ENCODE assay signal across 9 mouse cellular contexts in genomic region chr4:136893691-136894543, GRCm38 (mm10). TPM values are rescaled to one million over a fixed set of nuclear protein-coding genes. Genes with fewer than 3 reads are reported as not detected.
A peak's percentile ranks its signal among the peaks of the same experiment; 100 is the strongest.
DNase-seq lines count a peak whose midpoint lies in the region; ATAC-seq and TF ChIP-seq lines count a peak whose summit lies in the region.
"Had no signal": no experiment of that assay in that cellular context is flagged by ENCODE, and none has a peak within 500 bp of the region (broad histone marks: within the 10 kb centered on the region; RNA-seq: fewer than 3 reads in every experiment).

No protein-coding gene starts in this region.

- peak; percentile 44 for TF ChIP-seq CTCF in gastrocnemius, adult 2 months (IDR thresholded peaks at IDR 0.05)
- peak; percentile 8 to 70; a peak in 2 of 4 replicates for TF ChIP-seq CTCF in CH12.LX (conservative IDR thresholded peaks at IDR 0.05 in 1 of 2, IDR thresholded peaks at IDR 0.05 in 1 of 2; ENCODE audit: low read depth in 2 of 2, low read length in 2 of 2)

- TF ChIP-seq EP300 in CH12.LX (IDR thresholded peaks at IDR 0.05; ENCODE audit: low read length) = no peak

- in situ Hi-C loops in CH12.LX (cut with MboI; ENCODE audit: low pct_ligation_motif_present, low pct_unique_long_range_greater_than_20kb, low sequenced_read_pairs) = loop anchor here (5.0 to 10.0 kb wide), 2 partner anchors 178 to 391 kb away; no protein-coding TSS in a partner anchor

- dilution Hi-C loops in CH12.LX (cut with MboI; ENCODE audit: extremely low pct_ligation_motif_present, extremely low pct_unique_long_range_greater_than_20kb, low sequenced_read_pairs) = no loop called here

- H3K4me2 ChIP-seq in CH12.LX (ENCODE audit: insufficient read depth, low read depth, poor library complexity, severe bottlenecking) = no peak overlapping the region
- H3K4me2 ChIP-seq: heart, embryonic 15.5 days had no signal

- peak; percentile 64 for TF ChIP-seq RAD21 in CH12.LX (IDR thresholded peaks at IDR 0.05; ENCODE audit: low read depth, low read length)

- H3K9ac ChIP-seq in CH12.LX (ENCODE audit: insufficient read depth, low read depth) = no peak overlapping the region
- H3K9ac ChIP-seq: heart, embryonic 15.5 days had no signal

- no peak overlapping the region for H3K4me3 ChIP-seq in gastrocnemius, adult 2 months
- H3K4me3 ChIP-seq in CH12.LX (replicated peaks in 1 of 3; ENCODE audit: low read depth in 2 of 3, low read length in 2 of 3, poor library complexity in 1 of 3) = no peak overlapping the region
- H3K4me3 ChIP-seq: heart, embryonic 15.5 days had no signal

- intact Hi-C loops in gastrocnemius, adult 2 months (cut with DNase I) = no loop called here
- intact Hi-C loops in gastrocnemius, postnatal 36 days (cut with DNase I) = no loop called here
- intact Hi-C loops in left cerebral cortex, postnatal 14 days (cut with DNase I) = loop anchor here (1.0 to 10.0 kb wide), 3 partner anchors 88 to 411 kb away; no protein-coding TSS in a partner anchor

- no peaks in the 10 kb centered on the region for H3K9me3 ChIP-seq in CH12.LX (replicated peaks; ENCODE audit: low read length)
- H3K9me3 ChIP-seq: heart, embryonic 15.5 days had no signal

- TF ChIP-seq POLR2A in CH12.LX (IDR thresholded peaks at IDR 0.05; ENCODE audit: low read depth, low read length) = no peak

- H3K4me1 ChIP-seq in CH12.LX (ENCODE audit: control insufficient read depth in 1 of 2, insufficient read depth in 2 of 2) = 0 out of 4 replicates have a peak, but pooled peaks cover 0 to 3% of the 10 kb centered on the region in 2 experiments
- H3K4me1 ChIP-seq: heart, embryonic 15.5 days had no signal

- no peaks in the 10 kb centered on the region for H3K79me2 ChIP-seq in CH12.LX (replicated peaks; ENCODE audit: control insufficient read depth, extremely low read depth, insufficient read depth, poor library complexity, severe bottlenecking)

- no peaks in the 10 kb centered on the region for H3K36me3 ChIP-seq in CH12.LX (replicated peaks in 1 of 2; ENCODE audit: control insufficient read depth in 1 of 2, insufficient read depth in 1 of 2, low read length in 1 of 2)
- H3K36me3 ChIP-seq: heart, embryonic 15.5 days had no signal

- ATAC-seq in hematopoietic stem cell, adult 5-6 weeks (replicated peaks in 1 of 2; ENCODE audit: insufficient read depth in 1 of 2, low FRiP score in 2 of 2, low TSS enrichment in 1 of 2, low read depth in 1 of 2, poor library complexity in 2 of 2, severe bottlenecking in 2 of 2) = peak; percentile 62 to 64; a peak in 2 of 4 replicates

- H3K27me3 ChIP-seq in CH12.LX (replicated peaks) = peaks cover 98% of the 10 kb centered on the region

- DNase-seq in gastrocnemius, adult 2 months = no peak
- DNase-seq in gastrocnemius, postnatal 36 days = no peak
- DNase-seq in CH12.LX (ENCODE audit: extremely low read depth) = no peak
- peak; percentile 87 to 88 for DNase-seq in cerebellum, postnatal 14 days
- DNase-seq in left cerebral cortex, postnatal 14 days (ENCODE audit: low spot score in 2 of 2) = peak; percentile 75 to 78
- DNase-seq in retina, postnatal 7 days (ENCODE audit: low read depth, low spot score) = peak; percentile 56
- no peak for DNase-seq in B cell, adult 2 months

- H3K27ac ChIP-seq in gastrocnemius, adult 2 months = no peak overlapping the region
- H3K27ac ChIP-seq in CH12.LX (ENCODE audit: insufficient read depth, low read depth) = no peak overlapping the region
- H3K27ac ChIP-seq: heart, embryonic 15.5 days had no signal

TF ChIP-seq in CH12.LX, 34 proteins besides CTCF, POLR2A, EP300 and RAD21:
- TF ChIP-seq SMC3 (IDR thresholded peaks at IDR 0.05; ENCODE audit: low read depth, low read length) (peak; percentile 71), SIN3A (IDR thresholded peaks at IDR 0.05; ENCODE audit: low read length) (no peak)

RNA-seq across cellular contexts. Expression of gene C1qc, which starts 1.1 kb away (rescaled TPM):
- total RNA-seq in gastrocnemius, adult 2 months (2021) = 10 to 100 TPM in 1 of 2 experiments, 1 to 10 TPM in 1; 7.6 to 15.4 TPM
- total RNA-seq in gastrocnemius, postnatal 36 days (2021) = 10 to 100 TPM in 1 of 2 experiments, 1 to 10 TPM in 1; 7.8 to 12.1 TPM
- total RNA-seq in CH12.LX (2012; rRNA removed) (not detected in 2 replicates), CH12.LX (2014; rRNA removed) (not detected in 2 replicates)
- polyA plus RNA-seq in CH12.LX (2012; ENCODE audit: insufficient read length, low read depth) = not detected in 2 replicates
- 1.3 and 1.4 TPM in 2 replicates for total RNA-seq in hematopoietic stem cell, adult 5-6 weeks (2017)
- total RNA-seq in left cerebral cortex, postnatal 14 days (2021) = 10 to 100 TPM; 39.4 to 40.1 TPM

RNA-seq across cellular contexts. Expression of gene C1qa, which starts 4.7 kb away (rescaled TPM):
- 10 to 100 TPM in 1 of 2 experiments, 1 to 10 TPM in 1; 7.0 to 15.8 TPM for total RNA-seq in gastrocnemius, adult 2 months (2021)
- total RNA-seq in gastrocnemius, postnatal 36 days (2021) = 10 to 100 TPM in 1 of 2 experiments, 1 to 10 TPM in 1; 8.9 to 13.5 TPM
- total RNA-seq in CH12.LX (2012; rRNA removed) = not detected in 2 replicates
- total RNA-seq in CH12.LX (2014; rRNA removed) = not detected in 2 replicates
- polyA plus RNA-seq in CH12.LX (2012; ENCODE audit: insufficient read length, low read depth) = not detected in 2 replicates
- total RNA-seq in hematopoietic stem cell, adult 5-6 weeks (2017) = 1.1 TPM in 1 of 2 replicates, not detected in the other
- total RNA-seq in left cerebral cortex, postnatal 14 days (2021) = 10 to 100 TPM; 42.5 to 44.9 TPM

RNA-seq across cellular contexts. Expression of gene C1qb, which starts 7.9 kb away (rescaled TPM):
- total RNA-seq in gastrocnemius, adult 2 months (2021) = 10 to 100 TPM in 1 of 2 experiments, 1 to 10 TPM in 1; 8.4 to 18.3 TPM
- 10 to 100 TPM in 1 of 2 experiments, 1 to 10 TPM in 1; 9.9 to 13.7 TPM for total RNA-seq in gastrocnemius, postnatal 36 days (2021)
- total RNA-seq in CH12.LX (2012; rRNA removed) = not detected in 2 replicates
- total RNA-seq in CH12.LX (2014; rRNA removed) = not detected in 2 replicates
- not detected in 2 replicates for polyA plus RNA-seq in CH12.LX (2012; ENCODE audit: insufficient read length, low read depth)
- total RNA-seq in hematopoietic stem cell, adult 5-6 weeks (2017) = 0.25 and 0.31 TPM in 2 replicates
- 10 to 100 TPM; 36.1 to 43.9 TPM for total RNA-seq in left cerebral cortex, postnatal 14 days (2021)

RNA-seq across cellular contexts. Expression of gene Ephb2, which starts 58.1 kb away (rescaled TPM):
- total RNA-seq in gastrocnemius, adult 2 months (2021) = 1 to 10 TPM in 1 of 2 experiments, under 1 TPM in 1; 0.26 to 1.9 TPM
- under 1 TPM; 0.87 to 0.94 TPM for total RNA-seq in gastrocnemius, postnatal 36 days (2021)
- total RNA-seq in CH12.LX (2012; rRNA removed) (0.04 and 0.08 TPM in 2 replicates), CH12.LX (2014; rRNA removed) (not detected in 2 replicates)
- polyA plus RNA-seq in CH12.LX (2012; ENCODE audit: insufficient read length, low read depth) = 0.14 TPM in 1 of 2 replicates, not detected in the other
- total RNA-seq in hematopoietic stem cell, adult 5-6 weeks (2017) = 3.9 and 7.2 TPM in 2 replicates
- total RNA-seq in left cerebral cortex, postnatal 14 days (2021) = 10 to 100 TPM; 31.6 to 32.7 TPM

Comparison
In these comparisons a context has a peak if more than half of its experiments do, and no peak if none do; other contexts are left out.
1. DNase-seq: peak in cerebellum, postnatal 14 days (2 of 2), left cerebral cortex, postnatal 14 days (2 of 2) and retina, postnatal 7 days (single experiment); none in gastrocnemius, adult 2 months (single experiment), gastrocnemius, postnatal 36 days (0 of 2), CH12.LX (single experiment) and B cell, adult 2 months (0 of 2).